Mouse (Mus musculus): ENCODE measurements around the gene Daam1. TPM values are rescaled to one million over a fixed set of nuclear protein-coding genes. Genes with fewer than 3 reads are reported as not detected.

Daam1 gene
- total RNA-seq (2022): 10 to 100 TPM; 22.6 to 28.0 (median 26.9) TPM

DNA sequence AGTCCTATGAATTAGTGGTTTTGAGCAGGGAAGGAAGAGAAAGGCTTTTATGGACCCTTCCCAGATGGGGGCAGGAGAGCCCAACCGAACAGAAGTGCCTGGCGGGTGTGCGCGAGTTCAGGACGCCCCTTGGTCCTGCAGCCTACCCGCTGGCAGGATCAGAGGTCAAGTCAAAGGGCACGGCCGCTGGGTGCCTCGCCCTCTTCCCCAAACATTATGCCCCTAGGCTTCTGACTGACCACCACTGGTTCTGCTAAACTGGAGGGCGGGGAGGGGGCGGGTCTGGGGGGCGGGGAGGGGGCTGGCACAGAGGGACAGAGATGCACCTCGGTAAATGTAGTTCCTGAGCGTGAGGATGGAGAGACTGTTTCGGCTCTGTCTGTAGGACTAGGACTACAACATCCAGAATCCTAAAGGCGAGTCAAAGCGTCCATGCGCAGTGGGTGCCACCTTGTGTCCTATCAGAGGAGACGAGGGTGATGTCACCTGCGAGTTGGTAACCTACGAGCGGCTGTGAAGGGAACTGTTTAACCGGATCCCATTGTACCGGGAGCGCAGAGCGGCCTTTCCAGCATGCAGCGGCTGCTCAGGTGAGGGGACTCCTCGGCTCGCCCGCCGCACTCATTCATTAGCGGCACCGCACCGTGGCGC, at the start of gene Daam1:
Gene Daam1 (plus strand): TSS at position 472 of the 651 bp plus-strand sequence.
- DNase-seq: peak; percentile 96

DNA sequence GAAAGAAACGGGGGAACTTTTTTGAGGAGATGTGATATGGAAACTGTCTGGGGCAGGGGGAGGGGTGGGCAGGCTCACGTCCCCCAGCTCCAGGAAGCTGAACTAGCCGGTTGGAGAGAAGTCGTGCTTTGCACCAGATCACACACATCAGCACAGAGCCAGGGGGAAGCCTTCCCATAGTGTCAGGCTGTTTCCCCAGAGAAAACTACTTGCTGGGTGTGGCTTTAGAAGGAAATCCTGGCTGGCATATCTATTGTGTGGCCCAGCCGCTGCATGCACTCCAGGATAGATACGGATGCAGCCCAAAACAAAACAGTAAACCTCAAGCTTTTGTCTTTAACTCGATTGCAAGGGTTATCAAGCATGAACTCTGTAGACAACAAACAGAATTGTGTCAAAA, 49.7 kb upstream of the Daam1 start:
- DNase-seq: no peak

DNA sequence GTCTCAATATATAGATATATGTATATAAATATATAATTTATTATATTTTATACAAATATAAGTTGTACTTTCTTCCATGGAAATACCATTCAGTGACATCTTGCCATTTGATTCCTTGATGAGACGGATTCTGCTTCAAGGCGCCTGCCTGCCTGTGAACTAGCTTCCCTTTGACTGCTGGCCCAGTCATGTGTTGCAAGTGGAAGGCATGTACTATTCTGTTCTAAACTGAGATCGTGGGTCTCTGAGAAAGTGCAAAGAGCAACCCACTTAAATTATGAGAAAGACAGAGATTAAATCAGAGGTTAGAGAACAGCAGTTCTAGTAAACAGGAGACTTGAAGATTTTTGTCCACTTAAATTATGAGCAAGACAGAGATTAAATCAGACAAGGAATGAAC, 46.9 kb upstream of the Daam1 start:
- DNase-seq: no peak

DNA sequence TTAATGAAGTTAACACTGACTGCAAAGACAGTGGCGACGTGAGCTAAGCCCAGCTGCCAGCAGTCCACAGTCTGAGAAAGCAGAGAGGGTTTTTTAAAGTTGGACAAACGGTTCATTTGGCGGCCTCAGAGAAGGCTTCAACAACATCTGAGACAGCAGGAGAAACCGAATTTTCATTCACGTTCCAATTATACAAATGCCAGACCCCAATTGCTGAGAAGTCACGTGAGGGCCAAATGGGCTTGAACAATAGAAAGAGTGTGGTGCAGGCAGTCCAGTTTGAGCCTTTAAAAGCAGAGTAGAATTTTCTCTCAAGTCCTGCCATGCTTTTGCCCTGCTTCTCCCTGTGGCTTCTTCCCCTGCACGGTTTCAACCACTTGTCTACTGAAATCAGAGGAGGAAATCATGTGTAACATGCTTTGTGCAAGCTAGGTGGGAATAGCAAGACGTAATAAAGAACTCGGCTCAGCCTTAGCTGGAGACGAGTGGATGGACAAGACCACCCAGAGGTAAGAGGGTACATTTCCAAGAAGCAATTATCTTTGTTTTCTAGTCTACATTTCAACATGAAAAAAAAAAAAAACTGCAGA, 46.1 kb upstream of the Daam1 start:
- DNase-seq: no peak

DNA sequence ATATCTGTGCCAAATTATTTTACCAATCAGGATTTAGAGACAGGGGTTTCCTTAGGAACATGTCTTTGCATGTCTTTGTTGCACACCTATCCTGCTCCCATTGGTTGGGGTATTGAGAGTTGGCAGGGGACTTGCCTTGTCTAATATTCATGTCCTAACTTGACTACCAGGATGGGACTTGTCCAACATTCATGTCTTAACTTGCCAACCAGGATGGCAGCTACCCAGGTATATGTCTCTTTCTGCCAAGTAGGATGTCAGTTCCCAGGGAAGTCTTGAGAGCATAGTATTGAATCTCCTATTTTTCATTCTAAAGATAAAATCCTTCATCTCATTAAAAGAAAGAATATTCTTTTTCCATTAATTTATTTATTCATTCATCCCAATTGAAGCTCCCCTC, 44.4 kb upstream of the Daam1 start:
- DNase-seq: no peak

DNA sequence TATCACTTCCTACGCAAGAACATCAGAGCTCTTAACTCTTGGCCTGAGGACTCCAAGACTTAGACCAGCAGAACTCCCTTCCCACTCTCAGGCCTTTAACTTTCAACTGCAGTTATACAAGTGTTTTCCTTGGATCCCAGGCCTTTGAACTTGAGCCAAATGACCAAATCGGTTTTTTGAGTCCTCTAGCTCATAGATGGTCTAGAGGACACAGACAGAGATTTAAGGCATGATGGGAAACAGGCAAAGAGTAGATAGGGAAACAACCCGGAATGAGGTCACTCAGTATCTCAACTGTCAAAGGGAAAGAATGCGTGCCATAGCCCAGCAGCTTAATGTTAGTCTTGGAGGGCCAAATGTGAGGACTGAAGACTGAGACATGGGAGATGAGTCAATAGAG, 42.1 kb upstream of the Daam1 start:
- DNase-seq: no peak

DNA sequence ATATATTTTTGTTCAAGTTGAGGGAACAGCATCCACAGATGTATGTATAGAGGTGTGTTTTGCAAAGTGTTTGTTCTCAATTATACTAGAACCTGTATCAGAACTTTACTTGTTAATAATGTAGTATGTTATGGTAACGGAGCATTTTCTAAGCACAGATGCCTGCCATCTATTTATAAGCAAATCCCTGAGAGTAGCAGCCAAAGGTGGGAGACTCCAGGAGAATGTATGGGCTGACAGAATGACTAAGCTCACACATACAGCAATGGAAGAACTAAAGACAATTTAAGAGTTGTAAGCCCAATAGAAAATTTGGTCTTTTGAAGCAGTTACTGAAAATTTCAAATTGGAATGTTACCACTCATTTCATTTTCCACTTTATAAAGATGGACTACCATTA, 40.3 kb upstream of the Daam1 start:
- no peak for DNase-seq

DNA sequence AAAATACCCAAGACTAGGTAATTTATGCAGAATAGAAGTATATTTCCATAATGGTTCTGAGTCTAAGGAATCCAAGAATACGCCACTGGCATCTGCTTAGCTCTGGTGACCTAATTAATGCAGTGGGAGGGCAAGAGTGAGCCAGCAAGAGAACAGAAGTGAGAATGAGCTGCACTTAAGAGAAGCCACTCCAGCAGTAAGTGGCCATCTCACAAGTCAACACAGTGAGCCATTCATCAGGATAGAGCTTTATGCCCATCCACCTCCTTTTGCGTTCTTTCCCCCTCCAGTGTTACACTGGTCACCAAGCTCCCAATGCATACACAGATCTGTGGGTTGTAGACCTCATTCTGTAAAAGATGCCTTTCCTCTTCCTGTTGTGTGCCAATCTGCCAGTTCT, 37.8 kb upstream of the Daam1 start:
- no peak for DNase-seq

DNA sequence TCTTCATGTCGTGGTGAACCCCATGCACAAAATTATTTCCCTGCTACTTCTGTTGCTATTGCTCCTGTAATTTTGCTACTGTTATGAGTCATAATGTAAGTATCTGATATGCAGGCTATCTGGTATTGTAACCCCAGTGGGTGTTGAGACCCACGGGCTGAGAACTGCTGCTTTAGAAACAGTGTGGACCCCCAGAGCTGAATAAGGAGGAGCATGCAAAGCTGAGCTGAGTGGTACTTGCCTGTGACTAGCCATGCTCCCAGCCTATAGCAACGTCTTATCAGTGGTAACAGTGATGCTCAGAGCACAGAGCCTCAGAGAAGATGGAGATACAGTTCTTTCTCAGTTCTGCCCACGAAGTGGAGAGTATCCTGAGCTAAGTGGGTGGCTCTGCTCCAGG, 35.3 kb upstream of the Daam1 start:
- no peak for DNase-seq

DNA sequence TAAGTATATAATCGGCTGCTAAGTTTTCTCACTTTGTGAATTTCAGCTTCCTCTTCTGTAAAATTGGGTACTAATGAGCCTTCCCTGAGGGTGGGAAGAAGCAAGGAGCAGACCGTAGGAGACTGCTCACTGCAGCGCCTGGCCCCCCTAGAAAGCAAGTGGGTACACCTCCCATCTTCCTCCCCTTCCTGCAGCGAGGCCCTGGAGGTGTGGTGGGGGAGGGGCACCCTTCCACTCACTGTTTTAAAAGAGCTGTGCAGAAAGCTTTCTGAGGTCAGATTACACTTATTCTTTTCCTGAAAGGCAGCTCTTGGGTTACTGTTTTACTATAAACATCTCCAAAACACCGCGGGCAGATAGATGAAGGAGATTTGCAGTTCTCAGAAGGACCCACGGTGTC, 34.4 kb upstream of the Daam1 start:
- DNase-seq: no peak

DNA sequence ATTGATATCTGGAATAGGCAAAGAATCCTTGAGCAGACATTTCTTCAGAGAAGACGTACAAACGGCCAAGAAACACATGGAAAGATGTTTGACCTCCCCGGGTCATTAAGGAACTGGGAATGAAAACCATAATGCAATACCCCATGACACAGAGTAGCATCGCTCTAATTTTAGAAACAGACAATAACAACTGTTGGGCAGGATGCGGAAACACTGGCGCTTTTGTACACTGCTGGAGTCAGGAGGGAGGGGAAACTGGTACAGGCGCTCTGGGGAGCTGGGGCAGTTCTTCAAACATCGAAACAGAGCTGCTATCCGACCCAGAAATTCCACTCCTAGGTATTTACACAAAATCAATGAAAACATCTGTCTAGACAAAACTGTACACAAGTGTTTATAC, 23.6 kb upstream of the Daam1 start:
- DNase-seq: no peak

DNA sequence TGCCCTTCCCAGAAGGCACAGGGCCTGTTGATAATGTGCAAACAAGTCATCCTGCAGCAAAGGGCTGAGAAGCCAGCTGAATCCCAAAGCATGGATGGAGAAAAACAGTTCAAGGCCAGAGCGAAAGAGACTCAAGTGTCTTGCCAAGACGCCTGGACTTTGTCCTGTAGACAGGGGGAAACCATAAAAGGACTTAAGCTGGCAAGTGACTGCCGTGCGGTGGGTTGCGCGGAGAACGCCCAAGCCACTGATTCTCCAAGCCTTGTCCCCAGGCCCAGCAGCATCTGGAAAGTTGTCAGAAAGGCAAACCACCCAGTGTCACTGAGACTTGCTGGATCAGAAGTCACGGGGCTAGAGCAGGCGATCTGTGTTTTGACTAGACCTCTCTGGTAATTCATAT, 22.2 kb upstream of the Daam1 start:
- no peak for DNase-seq

DNA sequence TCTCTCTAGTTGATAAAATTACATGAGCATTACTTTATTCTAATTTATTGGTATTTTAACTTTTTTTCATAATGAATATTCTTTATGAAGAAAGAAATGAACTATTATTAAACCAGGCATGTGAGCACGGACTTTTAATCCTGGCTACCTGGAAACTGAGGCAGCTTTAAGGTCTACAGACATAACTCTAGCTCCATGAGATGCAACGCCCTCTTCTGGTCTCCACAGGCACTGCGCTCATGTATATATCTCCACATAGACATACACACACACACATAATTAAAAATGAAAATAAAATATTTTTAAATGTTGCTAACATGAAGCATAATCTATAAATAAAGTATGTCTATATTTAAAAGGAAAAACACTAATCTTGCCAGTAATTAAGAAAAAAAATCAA, 21.3 kb upstream of the Daam1 start:
- no peak for DNase-seq

DNA sequence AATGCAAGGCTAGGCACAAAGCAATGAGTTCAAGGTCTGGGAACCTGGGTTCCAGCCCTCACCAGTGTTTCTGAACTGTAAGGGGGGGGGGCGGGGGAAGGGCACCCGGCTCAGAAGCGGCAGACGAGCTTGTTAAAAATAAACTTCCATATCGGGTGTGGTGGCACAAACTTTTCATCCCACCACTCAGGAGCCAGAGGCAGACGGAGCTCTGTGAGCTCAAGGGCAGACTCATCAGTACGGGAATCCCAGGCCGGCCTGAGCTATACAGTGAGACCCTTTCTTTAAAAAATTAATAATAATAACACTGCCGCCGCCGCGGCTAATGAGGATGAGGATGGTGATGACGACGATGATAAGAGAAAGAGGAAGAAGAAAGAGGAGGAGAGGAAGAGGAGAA, 18.3 kb upstream of the Daam1 start:
- DNase-seq: no peak

DNA sequence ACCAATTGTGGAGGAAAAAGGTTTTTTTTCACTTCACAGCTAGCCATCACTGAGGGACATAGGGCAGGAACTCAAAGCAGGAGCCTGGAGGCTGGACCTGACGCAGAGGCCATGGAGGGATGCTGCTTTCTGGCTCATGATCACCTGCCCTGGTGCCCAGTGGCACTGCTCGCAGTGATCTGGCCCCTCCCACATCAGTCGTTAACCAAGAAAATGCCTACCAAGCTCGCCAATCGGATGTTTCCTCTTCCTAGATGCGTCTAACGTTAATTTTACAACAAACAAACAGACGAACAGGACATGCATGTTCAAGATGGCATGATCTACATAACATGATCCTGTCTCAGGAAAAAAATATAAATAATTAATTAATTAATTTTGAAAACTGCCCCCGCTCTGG, 17.6 kb upstream of the Daam1 start:
- DNase-seq: no peak

DNA sequence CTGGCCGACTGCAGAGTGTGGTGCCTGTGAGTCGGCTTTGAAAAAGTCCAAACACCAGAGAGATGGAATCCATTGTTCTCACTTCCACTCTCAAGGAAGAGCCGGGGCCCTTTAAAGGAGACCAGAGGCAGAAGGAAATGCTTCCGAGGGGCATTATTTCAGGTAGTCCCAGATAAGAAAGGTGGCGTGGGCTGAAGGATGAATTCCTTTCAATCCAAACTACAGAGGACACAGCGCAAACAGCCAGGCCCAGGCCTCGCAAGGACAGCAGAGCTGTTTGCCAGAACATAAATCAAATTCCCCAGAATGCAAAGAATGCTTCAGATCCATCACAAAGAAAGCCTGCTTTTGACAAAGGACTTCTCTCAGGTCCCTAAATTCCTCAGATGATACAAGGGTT, 17.1 kb upstream of the Daam1 start:
- no peak for DNase-seq

DNA sequence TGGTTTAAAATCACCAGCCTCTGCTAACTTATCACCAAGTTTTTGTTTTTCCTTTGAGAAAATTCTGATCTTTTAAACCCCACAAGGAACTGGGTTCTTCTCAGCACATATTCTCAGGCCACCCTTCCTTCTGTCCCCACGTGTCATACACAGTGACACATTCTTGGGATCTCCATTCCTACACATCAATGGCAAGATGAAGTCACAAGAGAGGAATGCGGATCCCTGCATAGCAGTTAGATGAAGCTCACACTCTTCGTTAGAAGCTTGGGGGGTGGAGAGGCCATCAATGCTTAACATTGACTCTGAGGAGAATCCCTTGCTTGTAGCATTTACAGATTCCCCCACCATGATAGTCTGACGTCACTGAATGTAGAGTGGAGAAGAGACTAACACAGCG, 10.8 kb upstream of the Daam1 start:
- DNase-seq: no peak

DNA sequence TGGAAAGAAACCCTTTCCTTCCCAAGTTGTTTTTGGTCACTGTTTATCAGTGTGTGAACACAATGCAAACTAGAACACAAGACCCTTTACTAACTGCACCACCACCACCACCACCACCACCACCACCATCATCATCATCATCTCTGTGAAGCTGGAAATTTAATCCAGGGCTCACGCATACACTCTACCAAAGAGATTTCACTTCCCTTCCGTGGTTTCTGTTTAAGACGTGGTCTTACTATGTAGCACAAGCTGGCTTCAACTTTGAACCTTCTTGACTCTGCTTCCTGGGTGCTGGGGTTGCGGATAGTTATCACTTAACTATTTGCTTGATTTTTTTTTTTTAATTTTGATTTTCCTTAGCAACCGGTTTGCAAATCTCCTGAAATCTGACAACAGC, 9.6 kb upstream of the Daam1 start:
- DNase-seq: no peak

DNA sequence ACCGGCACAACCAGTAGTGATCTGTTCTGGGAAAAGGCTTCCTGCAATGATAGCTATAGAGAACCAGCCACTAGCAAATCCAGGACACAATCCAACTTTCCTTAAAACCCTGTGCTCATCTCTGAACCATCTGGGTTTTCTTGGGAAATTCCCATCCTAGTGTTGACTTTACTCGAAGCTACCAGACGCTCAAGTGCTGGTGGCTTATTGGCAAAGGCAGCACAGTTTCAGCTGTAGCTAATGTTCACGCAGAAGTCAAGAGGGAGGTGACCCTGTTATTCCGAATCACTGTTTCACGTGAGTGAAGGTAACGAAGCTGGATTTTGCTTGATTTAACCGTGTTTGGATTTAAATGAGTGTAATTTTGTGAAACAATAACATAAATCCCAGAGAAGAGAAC, 9.1 kb upstream of the Daam1 start:
- DNase-seq: no peak

DNA sequence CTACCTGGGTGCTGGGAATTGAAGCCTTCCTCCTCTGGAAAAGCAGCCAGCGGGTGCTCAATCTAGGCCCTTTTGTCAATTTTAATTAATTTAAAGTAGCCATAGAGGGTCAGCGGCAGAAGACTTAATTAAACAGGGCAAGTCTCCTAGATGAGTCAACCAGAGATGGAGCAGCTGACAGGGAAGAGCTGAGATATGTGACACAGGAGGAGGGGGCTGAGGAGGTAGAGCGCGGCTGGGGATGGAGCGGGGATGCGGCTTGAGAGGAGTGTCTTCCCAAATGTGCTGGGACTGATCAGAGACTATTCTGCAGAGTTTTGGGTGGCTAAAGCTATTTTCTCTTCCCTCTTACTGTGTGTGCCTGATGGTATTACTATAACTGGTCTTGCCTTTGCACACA, 6.0 kb upstream of the Daam1 start:
- DNase-seq: no peak

DNA sequence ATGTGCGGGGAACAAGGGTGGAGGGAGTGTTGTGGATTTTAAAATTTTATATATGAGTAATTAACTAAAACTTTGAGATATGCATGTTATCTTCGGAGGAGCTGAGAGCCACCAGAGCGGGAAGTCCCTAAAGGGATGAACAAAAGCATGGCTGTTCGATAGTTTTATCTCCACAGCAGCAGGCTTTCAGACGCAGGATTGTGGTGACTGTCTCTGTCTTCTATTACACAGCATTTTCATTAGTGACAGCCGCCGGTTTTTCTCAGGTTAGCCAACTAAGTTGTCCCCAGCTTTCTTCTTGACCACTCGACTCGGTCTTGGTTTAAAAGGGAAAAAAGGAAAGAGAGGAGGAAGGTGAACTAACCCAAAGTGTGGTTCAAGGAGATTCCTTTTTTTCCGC, 739 bp upstream of the Daam1 start:
- DNase-seq: no peak

DNA sequence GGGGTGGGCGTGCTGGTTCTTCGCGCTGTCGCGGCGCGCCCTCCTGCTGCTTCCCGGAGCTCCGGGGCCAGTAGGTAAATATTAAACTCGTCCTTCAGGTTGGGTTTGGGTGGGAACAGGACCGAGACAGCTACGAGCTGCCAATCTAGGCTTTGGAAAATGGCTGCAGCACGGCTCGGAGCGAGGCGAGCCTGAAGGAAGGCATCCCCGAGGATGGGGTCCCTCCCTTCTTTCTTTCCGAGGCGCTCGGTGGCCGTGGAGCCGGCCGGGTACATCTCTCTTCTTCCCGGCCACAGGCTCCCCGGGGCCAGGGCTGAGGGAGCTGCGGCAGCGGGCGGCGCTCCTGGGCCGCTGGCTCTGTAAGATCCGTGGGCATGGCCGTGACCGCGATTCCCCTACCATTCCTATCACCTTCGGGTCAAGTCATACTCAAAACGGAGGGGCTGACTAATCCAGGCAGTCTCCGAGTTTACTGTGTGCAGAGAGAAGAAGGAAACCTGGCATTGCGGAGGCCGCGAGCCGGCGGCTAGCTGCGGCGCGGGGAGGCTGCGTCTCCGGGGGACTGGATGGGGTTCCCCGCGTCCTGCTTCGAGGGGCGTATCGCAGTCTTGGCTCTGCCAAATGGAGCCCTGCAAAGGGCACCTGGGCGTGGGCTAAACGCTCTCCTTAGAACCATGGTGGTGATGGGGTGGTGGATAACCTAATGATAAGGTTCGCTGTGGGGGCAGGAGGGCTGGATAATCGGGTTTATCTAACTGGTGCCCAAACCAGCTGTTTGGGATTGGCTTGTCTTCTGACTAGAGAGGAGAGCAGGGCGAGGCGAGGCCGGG, 595 bp downstream of the Daam1 start:
- peak; percentile 65 for DNase-seq

DNA sequence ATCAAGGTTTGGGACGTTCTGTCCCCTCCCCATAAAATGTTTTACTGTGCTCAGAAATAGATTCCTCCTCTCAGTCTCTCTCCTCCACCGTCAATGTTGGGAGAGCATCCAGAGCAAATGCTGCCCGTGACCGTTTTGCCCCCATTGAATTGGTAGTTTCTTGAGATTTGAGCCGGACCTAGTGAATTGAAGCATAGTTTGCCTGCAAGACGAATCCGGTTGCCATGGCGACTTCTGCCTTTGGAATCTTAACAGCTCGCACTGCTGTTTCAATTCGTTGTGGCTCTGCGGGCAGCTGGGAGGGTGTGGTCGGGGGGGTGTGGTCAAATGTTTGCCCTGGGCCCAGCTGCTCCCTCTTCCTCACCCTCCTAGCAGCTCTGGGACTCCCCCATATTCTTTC, 1.3 kb downstream of the Daam1 start:
- peak; percentile 41 for DNase-seq

DNA sequence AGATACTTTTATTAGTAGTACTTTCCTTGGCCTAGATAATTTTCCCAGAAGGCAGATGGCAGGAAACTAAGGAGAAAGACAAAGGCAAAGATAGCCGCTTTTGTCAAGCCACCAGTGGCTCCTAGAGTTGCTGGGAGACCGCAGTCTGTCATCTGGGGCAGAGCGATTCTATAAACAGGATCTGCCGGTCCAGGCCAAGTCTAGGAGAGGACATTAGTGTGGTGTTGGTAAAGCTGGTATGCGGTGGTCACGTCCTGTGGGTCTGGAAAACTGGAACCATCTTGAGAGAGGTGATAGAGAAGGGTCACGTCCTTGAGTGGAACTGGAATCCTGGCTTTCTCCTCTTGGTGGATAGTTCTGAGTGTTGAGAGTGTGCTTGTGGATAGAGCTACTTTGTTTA, 3.2 kb downstream of the Daam1 start:
- no peak for DNase-seq

Measured in adrenal gland, adult 8-10 months (tissue).